In genomic region chr5:35043110-35043451, GRCm38 (mm10) we compare ENCODE assay signal across 1 mouse cellular context.
TF ChIP-seq lines count a peak whose summit lies in the region.

No protein-coding gene starts in this region.

TF ChIP-seq in CH12.LX, 34 proteins besides CTCF, POLR2A, EP300 and RAD21 (continued from another document):
- TF ChIP-seq ELF1 (IDR thresholded peaks at IDR 0.05; ENCODE audit: low read depth, low read length) (0 out of 2 replicates have a peak, but pooled peaks have one; percentile 33), NRF1 (IDR thresholded peaks at IDR 0.05; ENCODE audit: low read depth, low read length) (no peak), ZC3H11A (IDR thresholded peaks at IDR 0.05; ENCODE audit: low read depth, low read length) (peak; percentile 61), USF1 (IDR thresholded peaks at IDR 0.05; ENCODE audit: low read depth, low read length) (no peak), POLR2AphosphoS2 (IDR thresholded peaks at IDR 0.05; ENCODE audit: low read depth, low read length) (no peak), ETS1 (conservative IDR thresholded peaks at IDR 0.05; ENCODE audit: low read depth, low read length) (no peak), USF2 (conservative IDR thresholded peaks at IDR 0.05; ENCODE audit: low read depth, low read length) (no peak), JUND (conservative IDR thresholded peaks at IDR 0.05; ENCODE audit: low read depth, low read length) (no peak), E2F4 (IDR thresholded peaks at IDR 0.05; ENCODE audit: insufficient replicate concordance, low read depth, low read length) (no peak), GABPA (IDR thresholded peaks at IDR 0.05; ENCODE audit: insufficient replicate concordance, low read depth, low read length) (no peak)
